Mouse (Mus musculus): ENCODE measurements around the gene Barhl2. TPM values are rescaled to one million over a fixed set of nuclear protein-coding genes. Genes with fewer than 3 reads are reported as not detected.

Barhl2 gene
- total and polyA plus RNA-seq, 3 experiments = not detected

GRCm38 (mm10) chr5:106453886-106454321, 4.1 kb downstream of the Barhl2 start:
- H3K36me3 ChIP-seq (ENCODE audit: control insufficient read depth in 1 of 2, insufficient read depth in 2 of 2, low read length in 2 of 2) = no peaks in the 10 kb centered on the region

GRCm38 (mm10) chr5:106453181-106453885, 4.6 kb downstream of the Barhl2 start:
- Histone ChIP-seq H3K27me3 (ENCODE audit: control insufficient read depth in 1 of 2, insufficient read depth in 2 of 2, low read length in 2 of 2) (no peaks in the 10 kb centered on the region), H3K79me2 (ENCODE audit: control insufficient read depth, insufficient read depth, low read length, poor library complexity) (no peaks in the 10 kb centered on the region), H3K27ac (ENCODE audit: control insufficient read depth, low read depth, low read length) (no peak overlapping the region), H3K4me1 (ENCODE audit: control insufficient read depth in 1 of 2, insufficient read depth in 2 of 2, low read length in 2 of 2) (no peaks in the 10 kb centered on the region), H3K4me3 (ENCODE audit: control insufficient read depth in 1 of 2, insufficient read depth in 1 of 2, low read depth in 2 of 2, low read length in 2 of 2) (no peak overlapping the region), H3K36me3 (ENCODE audit: control insufficient read depth in 1 of 2, insufficient read depth in 2 of 2, low read length in 2 of 2) (no peaks in the 10 kb centered on the region), H3K9me3 (replicated peaks; ENCODE audit: insufficient read depth, low read length) (no peaks in the 10 kb centered on the region), H3K9ac (ENCODE audit: control insufficient read depth, low read depth, low read length, poor library complexity, severe bottlenecking) (no peak overlapping the region)
- DNase-seq (ENCODE audit: low read depth, low spot score) = no peak
- TF ChIP-seq GATA1 (IDR thresholded peaks at IDR 0.05; ENCODE audit: low read depth, low read length) = no peak
- TF ChIP-seq SIN3A (IDR thresholded peaks at IDR 0.05; ENCODE audit: low read length) = no peak
- no peak for TF ChIP-seq ZMIZ1 (IDR thresholded peaks at IDR 0.05; ENCODE audit: low read depth, low read length)
- no peak for TF ChIP-seq RCOR1 (IDR thresholded peaks at IDR 0.05; ENCODE audit: low read depth, low read length)

More at GRCm38 (mm10) chr5:106453886-106454321, 4.1 kb downstream of the Barhl2 start:
- no peaks in the 10 kb centered on the region for H3K9me3 ChIP-seq (replicated peaks; ENCODE audit: insufficient read depth, low read length)
- no peak overlapping the region for H3K9ac ChIP-seq (ENCODE audit: control insufficient read depth, low read depth, low read length, poor library complexity, severe bottlenecking)
- no peak overlapping the region for H3K27ac ChIP-seq (ENCODE audit: control insufficient read depth, low read depth, low read length)
- no peak overlapping the region for H3K4me3 ChIP-seq (ENCODE audit: control insufficient read depth in 1 of 2, insufficient read depth in 1 of 2, low read depth in 2 of 2, low read length in 2 of 2)
- TF ChIP-seq UBTF (IDR thresholded peaks at IDR 0.05; ENCODE audit: borderline replicate concordance, insufficient read depth, low read depth, low read length) (no peak), KAT2A (conservative IDR thresholded peaks at IDR 0.05; ENCODE audit: low read depth, low read length) (no peak), TCF12 (IDR thresholded peaks at IDR 0.05; ENCODE audit: low read depth, low read length) (no peak), CHD1 (IDR thresholded peaks at IDR 0.05; ENCODE audit: low read depth, low read length) (no peak), NELFE (IDR thresholded peaks at IDR 0.05; ENCODE audit: low read depth, low read length) (no peak), ELF1 (IDR thresholded peaks at IDR 0.05; ENCODE audit: low read depth, low read length) (no peak)
- DNase-seq (ENCODE audit: low read depth, low spot score) = no peak
- H3K79me2 ChIP-seq (ENCODE audit: control insufficient read depth, insufficient read depth, low read length, poor library complexity) = no peaks in the 10 kb centered on the region
- no peaks in the 10 kb centered on the region for H3K27me3 ChIP-seq (ENCODE audit: control insufficient read depth in 1 of 2, insufficient read depth in 2 of 2, low read length in 2 of 2)
- no peaks in the 10 kb centered on the region for H3K4me1 ChIP-seq (ENCODE audit: control insufficient read depth in 1 of 2, insufficient read depth in 2 of 2, low read length in 2 of 2)

GRCm38 (mm10) chr5:106452686-106453085, 5.3 kb downstream of the Barhl2 start:
- DNase-seq (ENCODE audit: low read depth, low spot score) = no peak
- Histone ChIP-seq H3K27me3 (ENCODE audit: control insufficient read depth in 1 of 2, insufficient read depth in 2 of 2, low read length in 2 of 2) (no peaks in the 10 kb centered on the region), H3K9me3 (replicated peaks; ENCODE audit: insufficient read depth, low read length) (no peaks in the 10 kb centered on the region), H3K4me3 (ENCODE audit: control insufficient read depth in 1 of 2, insufficient read depth in 1 of 2, low read depth in 2 of 2, low read length in 2 of 2) (no peak overlapping the region), H3K36me3 (ENCODE audit: control insufficient read depth in 1 of 2, insufficient read depth in 2 of 2, low read length in 2 of 2) (no peaks in the 10 kb centered on the region), H3K4me1 (ENCODE audit: control insufficient read depth in 1 of 2, insufficient read depth in 2 of 2, low read length in 2 of 2) (no peaks in the 10 kb centered on the region), H3K27ac (ENCODE audit: control insufficient read depth, low read depth, low read length) (no peak overlapping the region), H3K79me2 (ENCODE audit: control insufficient read depth, insufficient read depth, low read length, poor library complexity) (no peaks in the 10 kb centered on the region), H3K9ac (ENCODE audit: control insufficient read depth, low read depth, low read length, poor library complexity, severe bottlenecking) (no peak overlapping the region)
- TF ChIP-seq UBTF (IDR thresholded peaks at IDR 0.05; ENCODE audit: borderline replicate concordance, insufficient read depth, low read depth, low read length) = no peak

Data from MEL (cell line).